Mouse (Mus musculus): ENCODE results near the gene Fermt3.

Fermt3 gene

DNA sequence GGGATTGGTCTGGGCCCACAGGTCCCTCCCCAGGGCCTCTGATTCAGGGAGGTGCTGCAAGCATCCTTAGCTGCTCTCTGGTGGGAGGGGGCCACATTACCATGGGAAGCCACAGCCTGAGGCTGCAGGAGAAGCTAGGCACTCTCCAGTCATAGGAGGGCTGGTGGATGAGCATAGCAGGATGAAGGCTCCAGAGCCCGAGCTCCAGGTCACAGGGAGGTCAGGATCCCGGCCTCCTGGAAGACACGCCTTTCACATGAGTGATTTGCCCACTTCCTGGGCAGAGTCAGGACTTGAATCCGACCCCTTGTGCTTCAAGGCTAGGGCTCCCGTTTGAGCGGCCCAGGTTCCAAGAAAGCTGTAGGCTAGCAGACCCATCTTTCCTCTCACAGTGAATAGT lies 47.6 kb downstream of the Fermt3 start:
- no peak for DNase-seq (ENCODE audit: low spot score)

DNA sequence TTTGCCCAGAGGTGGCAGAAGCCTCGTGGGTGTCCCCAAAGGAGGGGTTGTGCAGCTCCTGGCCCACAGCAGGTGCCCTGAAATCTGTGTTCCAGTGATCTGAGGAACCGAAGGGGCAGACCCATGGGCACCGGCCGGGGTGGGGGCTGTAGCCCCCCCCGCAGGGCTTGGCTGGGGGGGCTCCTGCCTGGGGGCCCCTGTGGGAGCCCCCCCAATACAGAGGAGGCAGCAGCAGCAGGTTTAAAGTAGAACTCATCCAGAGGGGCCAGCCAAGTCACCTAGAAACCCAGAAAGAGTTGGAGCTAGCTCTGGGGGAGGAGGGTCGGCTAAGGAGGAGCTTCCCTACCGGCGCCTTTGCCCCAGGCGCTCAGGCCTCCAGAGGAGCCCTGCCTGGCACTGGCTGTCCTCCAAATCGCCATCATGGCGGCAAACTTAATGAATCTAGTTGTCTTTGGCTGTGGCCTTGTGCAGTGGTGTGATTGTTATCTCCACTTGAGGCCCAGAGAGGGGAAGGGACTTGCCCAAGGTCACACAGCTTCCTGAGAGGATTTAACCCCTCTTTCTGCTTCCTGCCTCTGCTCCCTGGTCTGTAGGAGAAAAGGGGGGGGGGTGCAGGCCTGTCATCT lies 48.7 kb downstream of the Fermt3 start:
- DNase-seq (ENCODE audit: low spot score) = no peak

DNA sequence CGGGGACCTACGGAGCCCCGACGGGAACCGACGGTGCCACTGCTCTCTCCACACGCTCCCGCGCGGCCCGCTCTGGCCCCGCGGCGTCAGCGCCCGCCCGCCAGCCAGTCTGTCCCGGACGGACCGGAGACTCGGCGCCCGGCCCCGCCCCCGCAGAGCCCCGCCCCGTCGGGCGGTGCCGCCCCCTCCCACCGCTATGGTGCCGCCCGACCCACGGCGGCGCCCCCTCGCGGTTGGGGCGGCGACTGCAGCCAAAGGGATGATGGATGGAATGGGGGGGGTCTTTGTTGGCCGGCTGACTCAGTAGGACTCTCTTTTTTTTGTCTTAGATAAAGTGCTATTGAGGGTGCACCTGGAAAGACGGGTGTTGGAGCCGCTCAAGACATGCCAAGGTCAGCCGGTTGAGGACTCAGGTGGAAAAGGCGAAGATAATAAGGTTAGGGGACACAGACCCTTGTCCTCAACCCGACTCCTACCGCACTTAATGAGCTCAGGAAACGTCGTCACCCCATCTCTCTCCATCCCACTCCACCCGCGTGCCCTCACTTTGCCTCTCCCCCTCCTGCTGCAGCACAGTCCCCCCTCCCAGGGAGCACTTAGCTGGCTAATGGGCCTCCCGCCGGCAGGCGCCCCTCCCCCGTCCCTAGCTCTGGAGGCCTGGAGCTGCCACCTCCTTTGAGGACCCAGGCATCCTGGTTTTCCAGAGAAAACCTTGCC lies 49.4 kb downstream of the Fermt3 start:
- peak; percentile 75 for DNase-seq (ENCODE audit: low spot score)

DNA sequence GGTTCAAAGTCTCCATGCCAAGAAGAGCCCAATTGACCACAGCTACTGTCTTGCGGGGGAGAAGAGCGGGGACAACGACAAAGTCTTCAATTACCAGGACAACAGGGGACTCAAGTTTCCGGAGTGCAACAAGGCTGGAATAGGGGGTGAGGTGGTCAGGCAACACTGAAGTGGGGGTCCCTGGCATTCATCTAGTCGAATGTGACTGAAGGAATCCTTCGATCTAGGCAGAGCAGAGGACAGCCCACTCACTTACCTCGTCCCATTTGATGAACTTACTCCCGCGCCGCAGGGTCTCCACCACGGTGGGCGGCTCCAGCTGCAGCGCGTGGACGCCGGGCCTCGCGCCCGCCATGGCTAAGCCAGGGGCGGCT lies 50.0 kb downstream of the Fermt3 start:
- DNase-seq (ENCODE audit: low spot score) = no peak

DNA sequence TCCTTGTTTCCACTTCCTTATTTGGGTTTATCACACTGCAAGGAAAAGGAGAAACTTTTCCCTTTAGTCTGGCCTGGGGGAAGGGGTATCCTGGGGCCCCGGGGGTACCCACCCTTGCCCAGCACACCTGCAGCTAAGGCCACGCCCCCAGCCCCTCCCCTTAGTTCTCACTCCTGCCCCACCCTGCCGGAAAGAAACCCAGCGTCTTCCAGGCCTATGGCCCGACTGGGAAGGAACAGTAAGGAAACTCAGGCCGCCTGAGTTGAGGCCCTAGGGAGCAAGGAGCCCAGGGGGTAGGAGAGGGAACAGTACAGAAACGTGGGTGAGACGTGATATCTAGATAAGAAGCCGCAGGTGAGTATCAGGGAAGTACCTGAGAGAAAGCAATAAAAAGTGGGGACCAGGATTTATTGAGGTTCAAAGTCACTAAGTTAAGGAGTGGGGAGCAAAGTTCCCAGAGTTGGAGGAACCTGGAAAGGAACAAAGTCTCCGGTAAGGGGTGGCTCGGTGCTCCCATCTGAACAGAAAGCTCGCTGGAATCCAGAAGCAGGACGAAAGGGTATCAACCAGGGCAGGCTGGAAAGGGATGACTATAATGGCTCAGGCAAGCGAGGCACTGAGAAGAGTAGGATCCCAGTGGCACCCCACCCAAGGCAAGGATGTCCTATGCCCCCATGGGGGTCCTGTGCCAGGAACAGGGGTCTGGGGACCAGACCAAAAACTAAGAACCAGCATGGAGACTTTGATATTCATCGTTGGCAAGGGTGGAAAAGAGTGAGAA lies 50.6 kb downstream of the Fermt3 start:
- no peak for DNase-seq (ENCODE audit: low spot score)

DNA sequence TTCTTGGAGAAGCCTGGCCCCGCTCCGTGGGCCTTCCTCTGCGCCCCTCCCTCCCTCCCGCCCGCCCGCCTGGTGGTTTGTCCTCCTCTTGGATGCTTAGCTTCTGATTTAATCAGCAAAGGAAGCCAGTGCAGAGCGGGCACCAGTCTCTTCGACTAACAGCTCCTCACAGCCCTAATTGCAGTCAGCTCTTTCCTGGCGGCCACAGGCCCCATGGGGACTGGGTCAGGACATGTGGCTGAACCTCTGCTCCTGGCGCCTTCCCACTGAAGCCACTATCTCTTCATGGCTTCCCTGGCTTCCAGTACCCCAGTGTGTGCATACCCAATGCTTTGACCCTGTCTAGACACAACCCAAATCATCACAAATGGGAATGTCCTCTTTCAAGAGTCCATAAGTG lies 62.8 kb downstream of the Fermt3 start:
- DNase-seq (ENCODE audit: low spot score) = no peak

DNA sequence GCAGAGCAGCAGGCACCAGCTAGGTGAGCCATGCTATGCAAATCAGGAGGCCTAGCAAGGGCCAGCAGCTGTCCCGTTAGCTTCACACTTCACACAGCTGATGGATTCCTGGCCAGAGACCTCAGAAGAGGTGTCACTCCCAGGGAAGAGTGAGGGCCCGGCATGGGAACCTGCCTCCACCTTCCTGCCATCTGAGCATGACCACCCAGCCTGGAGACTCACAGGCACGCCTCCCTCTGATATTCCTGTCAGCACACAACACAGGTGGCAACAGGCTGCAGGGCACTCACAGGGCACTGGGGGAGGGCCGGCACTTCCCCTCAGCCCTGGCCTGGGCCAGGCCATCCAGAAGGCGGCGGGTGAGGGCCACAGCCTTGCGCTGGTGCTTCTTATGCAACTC lies 63.8 kb downstream of the Fermt3 start:
- no peak for DNase-seq (ENCODE audit: low spot score)

DNA sequence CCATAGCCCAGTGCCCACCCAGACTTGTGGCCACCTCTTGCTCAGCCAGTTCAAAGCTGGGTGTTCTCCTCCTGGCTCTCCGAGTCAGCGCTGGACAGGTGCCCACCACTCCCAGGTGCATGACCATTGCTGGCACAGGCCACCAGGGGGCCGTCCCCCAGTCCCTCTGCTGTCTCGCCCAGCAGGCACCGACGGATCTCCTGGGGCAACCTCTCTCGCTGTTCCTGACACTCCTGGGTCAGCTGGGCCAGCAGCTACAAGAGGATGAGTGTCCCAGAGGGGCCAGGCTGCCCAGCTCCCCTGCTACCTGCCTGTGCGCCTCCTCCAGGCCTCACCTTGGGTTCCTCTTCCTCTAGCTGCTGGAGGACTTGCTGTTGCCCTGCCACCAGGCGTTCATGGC lies 65.2 kb downstream of the Fermt3 start:
- DNase-seq (ENCODE audit: low spot score) = no peak

DNA sequence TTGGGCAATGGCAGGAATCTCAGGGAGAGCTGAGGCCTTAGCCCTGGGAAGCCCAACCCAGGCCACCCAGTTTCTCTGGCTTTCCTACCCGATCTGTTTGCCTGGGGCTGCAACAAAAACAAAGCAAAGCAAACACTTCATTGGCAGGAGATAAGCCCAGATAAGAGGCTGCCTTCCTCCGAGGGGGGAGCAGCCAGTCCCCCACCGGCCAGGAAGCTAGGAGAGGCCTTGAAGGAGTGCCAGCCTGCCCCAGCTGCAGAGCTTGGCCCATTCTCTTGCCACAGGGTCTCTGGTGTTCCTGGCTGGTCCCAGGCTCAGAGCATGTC lies 66.6 kb downstream of the Fermt3 start:
- no peak for DNase-seq (ENCODE audit: low spot score)

DNA sequence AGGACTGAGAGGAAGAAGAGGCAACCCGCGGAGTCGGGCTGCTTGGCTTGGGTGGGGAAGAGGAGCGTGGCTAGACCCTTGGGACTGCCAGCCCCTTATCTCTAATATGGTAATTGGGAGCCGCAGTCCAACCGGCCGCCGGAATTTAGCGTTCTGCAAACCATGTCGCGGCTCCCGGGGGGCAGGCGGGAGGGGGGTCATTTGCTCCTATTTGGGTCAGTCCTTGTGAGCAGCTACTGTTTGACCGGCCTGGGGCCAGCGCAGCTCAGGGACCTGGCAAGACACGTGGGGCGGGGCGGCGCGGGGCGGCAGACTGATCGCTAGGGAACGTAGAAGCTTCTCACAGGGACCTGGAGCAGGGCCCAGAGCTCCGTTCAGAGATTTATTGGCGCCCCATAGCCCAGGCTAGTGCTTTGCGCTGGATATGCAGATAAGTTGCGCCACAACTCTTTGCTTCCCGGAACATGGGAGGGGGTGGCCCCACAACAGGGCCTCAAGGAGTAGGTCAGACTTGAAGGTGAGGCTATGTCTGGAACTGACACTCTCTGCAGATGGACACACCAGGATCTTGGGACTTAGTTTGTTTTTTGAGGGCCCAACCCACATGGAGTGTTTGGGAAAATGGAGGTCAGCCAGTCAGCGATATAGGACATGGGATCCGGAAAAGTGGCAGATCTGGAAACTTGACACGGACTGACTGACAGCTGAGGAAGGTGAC lies 67.1 kb downstream of the Fermt3 start:
- DNase-seq (ENCODE audit: low spot score) = peak; percentile 57

DNA sequence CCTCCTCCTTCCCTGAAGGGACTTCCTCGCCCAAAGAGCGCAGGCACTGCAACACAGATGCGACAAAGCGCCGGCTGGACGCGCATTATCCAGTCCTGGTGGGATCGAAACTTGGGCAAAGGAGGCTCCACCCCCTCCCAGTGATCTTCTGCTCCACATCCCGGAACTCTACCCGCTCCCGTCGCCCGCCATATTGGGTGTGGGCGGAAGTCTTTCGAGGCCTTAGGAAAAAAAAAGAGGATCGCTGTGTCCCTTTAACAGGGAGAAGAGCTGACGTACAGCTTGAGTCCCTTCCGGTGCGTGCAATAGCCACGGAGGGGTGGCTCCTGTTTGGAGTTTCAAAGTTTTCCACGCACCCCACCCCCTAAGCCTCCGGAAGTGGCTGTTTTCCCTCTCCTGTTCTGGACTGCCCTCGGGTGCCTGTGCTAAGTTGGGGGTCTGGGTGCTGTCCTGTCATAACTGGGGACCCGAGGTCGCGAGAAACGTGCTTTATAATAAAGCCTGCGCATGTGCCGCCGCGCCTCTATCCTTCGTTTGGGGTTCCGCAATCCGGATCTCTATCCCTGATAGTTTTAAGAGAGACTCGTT lies 67.8 kb downstream of the Fermt3 start:
- DNase-seq (ENCODE audit: low spot score) = peak; percentile 94

DNA sequence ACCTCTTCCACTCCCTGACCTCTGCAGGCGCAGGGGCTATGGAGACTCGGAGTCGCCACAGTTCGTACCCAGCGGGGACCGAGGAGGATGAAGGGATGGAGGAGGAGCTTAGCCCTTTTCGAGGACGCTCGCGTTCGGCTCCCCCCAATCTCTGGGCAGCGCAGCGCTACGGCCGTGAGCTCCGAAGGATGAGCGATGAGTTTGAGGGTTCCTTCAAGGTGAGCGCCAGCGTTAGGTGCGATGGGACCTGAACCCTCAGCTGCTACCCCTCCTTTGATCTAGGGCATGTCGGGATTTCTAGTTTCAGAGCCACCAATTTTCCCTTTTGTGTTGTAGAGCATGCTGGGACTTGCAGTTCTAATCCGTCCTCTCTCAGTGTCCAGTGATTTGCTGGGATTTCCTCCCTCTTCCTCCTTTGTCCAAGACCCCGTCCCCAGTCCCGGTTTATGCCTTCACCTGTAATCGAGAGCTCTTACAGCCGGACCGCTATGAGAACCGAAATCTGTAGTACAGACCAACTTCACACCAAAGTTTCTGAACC lies 68.6 kb downstream of the Fermt3 start:
- DNase-seq (ENCODE audit: low spot score) = peak; percentile 78

DNA sequence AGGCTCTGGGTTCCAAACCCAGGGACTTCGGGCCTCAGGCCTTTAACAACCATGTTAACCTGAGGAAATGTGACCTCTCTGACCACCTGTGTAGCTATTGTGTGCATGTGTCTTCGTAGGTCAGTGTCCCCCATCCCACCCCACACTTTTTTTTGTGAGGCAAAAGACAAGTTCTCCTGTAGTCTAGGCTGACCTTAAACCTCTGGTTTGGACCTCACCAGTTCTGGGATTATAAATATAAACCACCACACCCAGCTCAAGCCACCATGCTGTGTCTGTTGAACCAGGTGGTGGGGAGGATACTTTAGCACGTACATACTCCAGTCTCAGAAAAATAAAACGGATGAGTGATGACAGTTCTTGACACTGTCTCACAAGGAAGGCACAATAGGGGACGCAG lies 69.3 kb downstream of the Fermt3 start:
- no peak for DNase-seq (ENCODE audit: low spot score)

DNA sequence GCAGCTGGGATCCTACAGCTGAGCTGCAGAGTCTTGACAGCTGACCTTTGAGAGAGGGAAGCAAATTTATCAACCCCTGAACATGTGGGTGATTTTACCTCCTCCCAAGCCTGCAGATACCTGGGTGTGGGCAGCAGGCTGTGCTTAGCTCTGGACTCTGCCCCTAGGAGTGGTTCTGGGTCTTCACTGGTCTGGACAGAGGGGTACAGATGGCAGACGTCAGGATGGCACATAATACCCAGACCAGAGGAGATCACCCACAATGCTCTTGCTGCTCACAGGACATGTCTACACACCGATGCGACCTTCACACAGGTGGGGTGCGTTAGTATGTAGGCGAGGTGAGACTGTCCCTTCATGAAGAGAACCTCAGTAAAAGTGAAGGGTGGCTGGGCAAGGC lies 69.7 kb downstream of the Fermt3 start:
- DNase-seq (ENCODE audit: low spot score) = no peak

Data from retina, embryonic 14.5 days (tissue).